Mouse (Mus musculus): ENCODE measurements around the gene Ap1s3.
"Not testable (repeated sequence)": the region's sequence is repeated elsewhere in the genome, so short reads cannot be mapped to it uniquely, and the experiment has no call there.

Gene Ap1s3

GRCm38 (mm10) chr1:79669419-79669974 is 2.3 kb downstream of the Ap1s3 start:
- DNase-seq (ENCODE audit: low read depth, low spot score) = no peak

GRCm38 (mm10) chr1:79664911-79665310 is 6.9 kb downstream of the Ap1s3 start:
- DNase-seq (ENCODE audit: low read depth, low spot score) = no peak

- no peak for DNase-seq (ENCODE audit: low read depth, low spot score)
Measured at GRCm38 (mm10) chr1:79659598-79659997, 12.2 kb downstream of the Ap1s3 start.

DNA sequence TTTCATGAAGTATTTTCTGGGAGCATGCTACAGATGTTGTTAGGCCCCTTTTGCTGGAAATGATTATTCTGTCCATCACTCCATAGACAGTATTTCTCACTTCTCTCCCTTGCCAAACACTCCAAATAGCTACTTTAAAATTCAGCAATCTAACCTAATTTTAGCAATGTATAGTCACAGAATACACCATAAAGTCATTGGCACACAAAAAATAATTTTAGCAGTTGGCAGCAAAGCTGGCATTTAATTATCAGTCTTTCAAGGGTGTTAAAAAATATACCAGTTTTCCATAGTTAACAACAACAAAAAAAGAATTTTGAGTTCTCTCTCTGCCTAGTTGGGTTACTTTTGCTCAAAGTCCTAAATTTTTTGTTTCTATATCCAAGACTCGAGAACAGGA is 14.4 kb downstream of the Ap1s3 start:
- DNase-seq (ENCODE audit: low read depth, low spot score) = no peak

DNA sequence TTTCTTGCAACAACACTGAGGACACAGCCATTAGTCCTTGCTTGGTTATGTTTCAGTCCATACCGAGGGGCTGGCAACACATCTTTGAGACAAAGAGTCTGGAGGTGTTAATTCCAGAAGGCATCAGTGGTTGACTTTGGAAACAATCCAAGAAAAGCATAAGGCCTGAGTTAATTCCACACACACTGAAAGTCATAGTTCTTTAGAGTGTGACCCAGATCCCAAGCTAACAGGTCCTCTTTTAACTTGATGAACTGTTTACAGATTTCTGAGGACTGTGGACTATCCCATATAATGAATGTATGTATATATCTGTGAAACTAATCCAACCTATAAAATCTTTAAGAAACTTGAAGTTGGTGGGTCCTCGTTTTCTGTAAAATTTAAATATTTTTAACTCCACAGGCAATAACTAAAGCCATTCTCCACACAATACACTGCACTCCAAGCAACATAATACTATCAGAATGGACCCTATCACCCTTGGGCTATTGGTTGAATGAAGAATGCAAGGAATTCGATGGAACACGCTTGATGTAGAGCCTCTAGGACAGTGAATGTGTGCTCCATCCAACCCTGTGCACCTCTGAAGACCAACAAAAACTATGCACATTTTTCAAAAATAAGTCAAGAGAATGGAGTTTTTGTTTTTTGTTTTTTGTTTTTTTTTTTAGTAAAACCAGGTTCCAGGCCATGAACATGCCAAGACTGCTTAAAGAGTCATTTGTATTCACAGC is 15.8 kb downstream of the Ap1s3 start:
- no peak for DNase-seq (ENCODE audit: low read depth, low spot score)

DNA sequence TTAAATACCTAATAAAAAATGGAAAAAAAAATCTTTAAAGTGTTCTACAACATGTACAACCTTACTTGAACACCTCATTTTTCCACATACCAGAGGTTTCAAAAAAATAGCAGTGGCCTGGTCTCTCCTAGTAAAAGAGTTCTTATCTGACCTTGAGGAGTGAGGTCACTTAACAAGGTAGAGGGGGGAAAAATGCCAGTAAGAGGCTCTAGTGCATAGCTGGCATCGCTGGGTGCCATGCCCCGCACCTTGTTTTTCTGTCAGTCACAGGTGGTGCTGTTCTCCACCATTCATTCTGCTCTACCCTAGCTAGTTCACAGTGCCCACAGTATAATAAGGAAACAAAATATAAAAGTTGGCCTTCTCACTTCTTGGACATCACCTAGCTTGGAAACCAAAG is 16.8 kb downstream of the Ap1s3 start:
- no peak for DNase-seq (ENCODE audit: low read depth, low spot score)

GRCm38 (mm10) chr1:79643411-79644110 is 28.2 kb downstream of the Ap1s3 start:
- no peak for DNase-seq (ENCODE audit: low read depth, low spot score)

GRCm38 (mm10) chr1:79642680-79643079 is 29.1 kb downstream of the Ap1s3 start:
- no peak for DNase-seq (ENCODE audit: low read depth, low spot score)

- DNase-seq (ENCODE audit: low read depth, low spot score) = no peak
Measured at GRCm38 (mm10) chr1:79641355-79641754, 30.4 kb downstream of the Ap1s3 start.

DNA sequence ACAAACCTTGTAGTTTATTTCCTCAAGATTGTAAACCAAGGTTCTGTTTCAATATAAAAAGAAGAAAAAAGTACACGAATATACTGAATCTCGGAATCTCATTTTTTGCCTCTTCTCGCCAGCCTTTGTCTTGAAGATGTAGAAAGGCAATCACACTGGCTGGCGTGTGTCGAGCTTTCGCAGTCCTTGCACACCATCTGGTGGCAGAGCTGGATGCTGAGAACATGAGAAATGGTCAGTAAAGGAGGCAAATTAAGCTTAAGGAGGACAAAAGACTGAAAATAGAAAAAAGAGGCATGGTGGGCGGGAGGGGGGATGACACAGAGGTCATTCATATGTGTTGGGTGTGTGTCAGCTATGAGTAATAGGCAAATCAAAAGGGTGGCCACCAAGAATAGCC is 31.6 kb downstream of the Ap1s3 start:
- DNase-seq (ENCODE audit: low read depth, low spot score) = peak; percentile 26

DNA sequence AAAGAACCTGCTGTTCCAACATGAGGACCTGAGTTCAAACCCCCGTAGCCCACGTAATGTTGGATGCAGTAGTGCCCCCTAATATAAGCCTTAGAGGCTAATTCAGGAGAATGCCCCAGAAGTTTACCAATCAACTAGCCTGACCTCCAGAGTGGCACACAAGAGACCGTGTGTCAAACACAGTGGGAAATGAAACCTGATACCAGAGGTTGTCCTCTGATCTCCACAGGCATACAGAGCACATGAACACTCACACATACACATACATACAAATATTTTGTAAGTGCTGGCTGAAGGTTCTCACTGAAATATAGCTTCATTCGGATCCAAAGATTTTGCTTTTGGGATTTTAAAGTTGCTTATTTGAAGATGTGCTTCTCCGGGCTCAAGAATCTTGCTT is 32.1 kb downstream of the Ap1s3 start:
- DNase-seq (ENCODE audit: low read depth, low spot score) = no peak

DNA sequence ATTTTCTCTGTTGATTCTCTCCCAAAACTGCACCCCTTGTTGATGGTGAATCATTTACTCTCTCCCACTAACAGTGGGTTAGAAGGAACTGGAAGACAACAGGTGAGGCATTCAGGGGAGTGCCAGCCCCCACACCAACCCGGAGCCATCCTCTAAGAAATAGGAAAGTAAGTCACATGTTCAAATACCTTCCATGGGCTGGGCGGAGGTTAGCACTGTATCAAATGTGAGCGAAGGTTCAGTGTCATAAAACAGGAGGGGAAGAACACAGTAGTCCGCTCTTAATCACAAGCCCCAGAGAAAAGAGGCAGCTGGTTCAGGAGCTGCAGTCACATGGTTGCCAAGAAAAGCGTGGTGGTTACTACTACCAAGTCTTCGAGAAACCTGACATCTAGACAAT is 32.7 kb downstream of the Ap1s3 start:
- DNase-seq (ENCODE audit: low read depth, low spot score) = no peak

GRCm38 (mm10) chr1:79637768-79638167 is 34.0 kb downstream of the Ap1s3 start:
- no peak for DNase-seq (ENCODE audit: low read depth, low spot score)

GRCm38 (mm10) chr1:79631521-79631920 is 40.3 kb downstream of the Ap1s3 start:
- no peak for DNase-seq (ENCODE audit: low read depth, low spot score)

GRCm38 (mm10) chr1:79629726-79630125 is 42.0 kb downstream of the Ap1s3 start:
- no peak for DNase-seq (ENCODE audit: low read depth, low spot score)

DNA sequence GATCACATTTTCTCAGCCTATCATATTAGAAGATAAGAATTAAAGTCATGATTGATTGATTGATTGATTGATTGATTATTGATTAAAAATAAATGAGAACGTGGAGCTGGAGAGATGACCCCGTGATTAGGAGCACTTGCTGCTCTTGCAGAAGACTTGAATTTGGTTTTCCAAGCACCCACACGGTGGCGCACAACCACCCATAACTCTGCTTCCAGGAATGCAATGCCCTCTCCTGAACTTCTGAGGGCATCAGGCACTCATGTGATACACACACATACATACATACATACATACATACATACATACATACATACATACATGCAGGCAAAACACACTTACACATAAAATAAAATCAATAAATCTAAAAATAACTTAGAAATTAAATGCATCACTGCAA is 45.6 kb downstream of the Ap1s3 start:
- DNase-seq (ENCODE audit: low read depth, low spot score) = no peak

DNA sequence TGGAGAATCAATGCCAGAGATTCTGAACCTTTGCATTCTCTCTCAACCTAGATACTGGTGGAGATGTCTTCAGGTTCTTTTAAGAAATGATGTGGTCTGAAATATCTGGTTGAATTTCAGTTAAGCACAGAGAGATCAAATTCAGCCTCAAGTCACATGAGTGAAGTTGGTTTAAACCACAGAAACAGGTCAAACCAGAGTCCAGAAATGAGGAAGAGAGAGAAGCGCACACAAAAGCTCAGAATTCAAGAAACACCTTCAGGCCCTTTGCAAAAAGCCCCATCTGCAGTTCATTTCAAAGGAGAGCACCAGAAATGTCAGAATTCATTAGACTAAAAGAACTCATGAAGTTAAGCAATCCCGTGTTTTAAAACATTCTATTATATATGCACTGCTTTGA is 52.3 kb downstream of the Ap1s3 start:
- no peak for DNase-seq (ENCODE audit: low read depth, low spot score)

GRCm38 (mm10) chr1:79616492-79616891 is 55.3 kb downstream of the Ap1s3 start:
- no peak for DNase-seq (ENCODE audit: low read depth, low spot score)

DNA sequence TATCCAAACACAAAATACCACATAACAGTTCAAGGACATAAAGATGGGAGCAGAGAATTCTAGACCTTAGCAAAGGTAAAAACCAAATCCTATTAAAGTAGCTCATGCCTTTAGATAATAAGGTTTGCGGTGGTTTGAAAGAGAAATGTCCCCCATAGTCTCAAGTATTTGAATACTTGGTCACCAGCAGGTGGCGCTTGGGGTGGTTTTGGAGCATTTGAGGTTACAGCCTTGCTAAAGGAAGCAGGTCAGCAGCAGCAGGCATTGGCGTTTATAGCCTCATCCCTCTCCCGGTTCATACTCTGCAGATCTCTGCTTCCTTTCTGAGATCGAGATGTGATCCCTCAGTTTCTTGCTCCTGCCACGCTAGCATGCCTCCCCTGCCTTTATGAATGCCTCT is 57.3 kb downstream of the Ap1s3 start:
- DNase-seq (ENCODE audit: low read depth, low spot score) = no peak

DNA sequence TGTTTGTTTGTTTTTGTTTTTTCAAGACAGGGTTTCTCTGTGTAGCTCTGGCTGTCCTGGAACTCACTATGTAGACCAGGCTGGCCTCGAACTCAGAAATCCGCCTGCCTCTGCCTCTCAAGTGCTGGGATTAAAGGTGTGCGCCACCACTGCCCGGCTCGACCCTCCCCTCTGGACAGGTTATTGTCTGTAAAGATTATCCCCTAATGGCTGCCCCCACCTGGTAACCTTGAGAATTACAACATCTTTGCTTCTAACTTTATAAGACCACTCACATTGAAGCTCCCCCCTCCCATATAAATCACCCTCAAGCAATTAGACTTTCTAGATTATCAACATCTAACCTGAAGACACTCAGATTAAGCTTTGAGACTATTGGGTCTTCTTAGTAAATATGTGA is 60.5 kb downstream of the Ap1s3 start:
- DNase-seq (ENCODE audit: low read depth, low spot score) = not testable (repeated sequence)

DNA sequence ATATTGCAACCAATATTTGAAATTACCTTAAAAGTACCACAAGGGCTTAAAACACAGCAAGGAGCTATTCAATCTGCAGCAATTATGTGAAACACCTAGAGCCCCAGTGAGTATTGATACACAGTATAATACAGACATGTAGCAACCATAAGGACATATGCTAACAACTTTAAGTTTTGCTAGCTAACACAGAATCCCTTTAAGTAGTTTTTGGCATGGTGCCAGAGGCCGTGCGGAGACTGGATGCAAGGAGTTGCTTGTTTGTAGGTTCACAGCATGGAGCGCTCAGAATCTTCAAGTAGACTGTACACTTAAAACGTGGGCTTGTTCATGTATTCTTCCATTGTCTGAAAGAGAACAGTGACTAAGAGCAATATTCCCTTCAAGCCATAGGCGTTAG is 62.9 kb downstream of the Ap1s3 start:
- DNase-seq (ENCODE audit: low read depth, low spot score) = not testable (repeated sequence)

DNA sequence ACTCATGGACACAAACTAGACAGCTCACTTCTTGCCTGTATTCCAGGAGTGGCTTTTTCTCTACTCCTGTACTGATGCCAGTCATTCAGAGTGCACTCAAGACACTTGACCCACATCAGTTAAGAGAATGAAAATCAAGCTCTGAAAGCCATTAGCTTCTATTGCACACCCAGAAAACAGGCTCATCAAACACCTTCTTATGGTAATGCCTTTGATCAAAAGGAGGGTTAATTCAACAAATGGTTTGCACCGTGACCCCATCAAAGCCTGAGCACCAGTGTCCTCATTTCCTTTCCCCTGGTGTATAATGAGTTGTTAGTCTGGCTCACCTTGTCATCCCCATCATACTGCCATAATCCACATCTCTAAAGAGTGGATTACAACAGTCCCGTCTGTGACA is 69.3 kb downstream of the Ap1s3 start:
- DNase-seq (ENCODE audit: low read depth, low spot score) = no peak

Measured in embryo, embryonic 11.5 days (tissue).